Mouse (Mus musculus) neural tube, embryonic 11.5 days (tissue): Measurements from ENCODE around the gene Sirt3. TPM values are rescaled to one million over a fixed set of nuclear protein-coding genes. Genes with fewer than 3 reads are reported as not detected.

ENCODE experiments used
- ATAC-seq: fragments of 200-750 bp; cut with Nextera tagmentation; 2 replicates; pipeline ENCODE4 v1.8.0; 2017; ENCODE audit warnings: moderate number of reproducible peaks, mild to moderate bottlenecking, moderate TSS enrichment, moderate library complexity; ENCODE audit not compliant: insufficient read depth, low FRiP score, low TSS enrichment
- DNase-seq: peaks from one replicate; pipeline ENCODE4 v3.0.0-alpha.2; 2015; ENCODE audit warnings: low spot score
- H3K27ac ChIP-seq: fragments of 300-500 bp; sonication (generic); 2 replicates; pipeline ENCODE4 v1.5.1; 2014; ENCODE audit warnings: low read depth, mild to moderate bottlenecking, low read length
- H3K27me3 ChIP-seq: fragments of 300-500 bp; sonication (generic); 2 replicates; pipeline ENCODE4 v1.6.1; 2014; ENCODE audit warnings: mild to moderate bottlenecking, low read length, mixed read lengths; ENCODE audit not compliant: control insufficient read depth, insufficient read depth
- H3K36me3 ChIP-seq: fragments of 300-500 bp; sonication (generic); 2 replicates; pipeline ENCODE4 v1.6.1; 2014; ENCODE audit warnings: mild to moderate bottlenecking, low read length, moderate library complexity, mixed read lengths; ENCODE audit not compliant: control insufficient read depth, insufficient read depth
- H3K4me1 ChIP-seq: fragments of 300-500 bp; sonication (generic); 2 replicates; pipeline ENCODE4 v1.6.1; 2014; ENCODE audit warnings: low read length, mixed read lengths; ENCODE audit not compliant: control insufficient read depth, insufficient read depth
- H3K4me2 ChIP-seq: fragments of 300-500 bp; sonication (generic); 2 replicates; pipeline ENCODE4 v1.6.1; 2014; ENCODE audit warnings: low read depth, mild to moderate bottlenecking, moderate library complexity
- H3K4me3 ChIP-seq: fragments of 300-500 bp; sonication (generic); 2 replicates; pipeline ENCODE4 v1.5.1; 2014; ENCODE audit warnings: low read depth, low read length
- H3K9ac ChIP-seq: fragments of 300-500 bp; sonication (generic); 2 replicates; pipeline ENCODE4 v1.6.1; 2014; ENCODE audit warnings: mild to moderate bottlenecking, low read length
- H3K9me3 ChIP-seq: fragments of 300-500 bp; sonication (generic); 2 replicates; pipeline ENCODE4 v1.6.1; 2016; ENCODE audit warnings: low read length; ENCODE audit not compliant: control insufficient read depth
- WGBS: fragments of 180-500 bp; shearing (Covaris S2); extraction: QIAGEN DNeasy Blood & Tissue Kit; methylation state at CpG from one replicate; pipeline ENCODE4 v1.1.7; 2014; 5-methylcytosine and 5-hydroxymethylcytosine counted together
- polyA plus RNA-seq: library from polyadenylated mRNA; unstranded; fragments of >200 nt; fragmentation: Nextera tagmentation; extraction: Ambion mirVana; gene quantifications from 2 replicates; pipeline ENCODE4 v1.2.1, GENCODE M21; 2014

Sirt3 gene
- polyA plus RNA-seq, 1 experiment from 2014 or later = 26.0 TPM

DNA sequence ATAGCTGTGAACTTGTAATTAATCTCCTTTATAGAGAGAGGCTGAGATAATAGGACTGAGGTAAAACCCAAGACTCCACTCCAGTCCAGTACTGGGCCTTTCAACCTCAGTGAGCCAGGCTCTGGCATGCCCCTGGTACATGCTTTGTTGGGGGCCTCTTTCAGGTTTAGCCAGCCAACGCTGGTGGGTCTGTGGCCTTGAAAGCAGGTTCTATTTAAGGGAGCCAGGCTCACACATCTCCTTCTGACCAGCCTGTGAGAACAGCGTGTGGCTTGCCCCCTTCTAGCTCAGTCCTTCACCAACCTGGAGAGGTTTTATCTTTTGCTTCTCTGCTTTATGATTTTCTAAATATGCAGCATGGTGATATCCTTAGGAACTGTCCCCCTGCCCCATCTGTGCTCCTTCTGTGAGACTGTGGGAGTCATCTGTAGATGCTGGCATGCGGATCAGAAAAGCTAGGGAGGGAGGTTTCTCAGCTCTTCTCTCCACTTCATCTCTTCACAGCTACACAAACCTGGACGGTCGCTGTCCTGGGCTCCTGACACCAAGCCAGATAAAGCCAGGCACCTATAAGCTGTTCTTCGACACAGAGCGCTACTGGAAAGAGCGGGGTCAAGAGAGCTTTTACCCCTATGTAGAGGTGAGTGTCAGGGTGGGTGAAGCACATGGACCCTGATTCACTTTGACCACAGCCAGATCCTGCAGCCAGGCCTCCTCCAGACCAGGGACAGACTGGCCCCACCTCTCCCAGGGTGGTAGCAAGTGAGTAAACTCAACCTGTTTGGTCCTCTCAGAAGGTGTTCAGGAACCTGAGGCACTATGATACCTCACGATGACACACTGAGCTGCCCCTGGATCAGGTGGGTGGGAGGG, 45.6 kb downstream of the Sirt3 start:
- Histone ChIP-seq H3K4me1 (no peaks in the 10 kb centered on the region), H3K4me3 (no peak overlapping the region), H3K9me3 (no peaks in the 10 kb centered on the region), H3K36me3 (no peaks in the 10 kb centered on the region), H3K27me3 (0 out of 2 replicates have a peak, but pooled peaks cover 2% of the 10 kb centered on the region), H3K4me2 (no peak overlapping the region), H3K9ac (no peak overlapping the region), H3K27ac (no peak overlapping the region)
- ATAC-seq = no peak
- DNase-seq = no peak
- 88% methylated on average over 9 of the region's 9 CpGs for WGBS

GRCm38 (mm10) chr7:140835758-140836087, 46.4 kb downstream of the Sirt3 start:
- DNase-seq (no peak), ATAC-seq (no peak)
- Histone ChIP-seq H3K4me2 (no peak overlapping the region), H3K27me3 (0 out of 2 replicates have a peak, but pooled peaks cover 2% of the 10 kb centered on the region), H3K9ac (no peak overlapping the region), H3K27ac (no peak overlapping the region), H3K4me1 (no peaks in the 10 kb centered on the region), H3K36me3 (no peaks in the 10 kb centered on the region), H3K4me3 (no peak overlapping the region), H3K9me3 (no peaks in the 10 kb centered on the region)
- WGBS = 74% methylated on average over 2 of the region's 2 CpGs

GRCm38 (mm10) chr7:140834968-140835757, 46.9 kb downstream of the Sirt3 start, which contains the start of gene Urah:
Gene Urah (plus strand): TSS chr7:140835018.
- no peak for ATAC-seq
- Histone ChIP-seq H3K27ac (no peak within 1 kb of the TSS), H3K9ac (no peak within 1 kb of the TSS), H3K4me3 (no peak within 1 kb of the TSS), H3K4me2 (no peak within 1 kb of the TSS), H3K36me3 (no peaks in the 10 kb centered on the region), H3K4me1 (no peaks in the 10 kb centered on the region), H3K9me3 (no peaks in the 10 kb centered on the region), H3K27me3 (no peaks in the 10 kb centered on the region)
- DNase-seq = no peak
- WGBS = 43% methylated on average over 20 of the region's 20 CpGs

- no peak for ATAC-seq
- Histone ChIP-seq H3K36me3 (no peaks in the 10 kb centered on the region), H3K27ac (no peak overlapping the region), H3K27me3 (no peaks in the 10 kb centered on the region), H3K4me1 (no peaks in the 10 kb centered on the region), H3K9ac (no peak overlapping the region), H3K4me2 (no peak overlapping the region), H3K4me3 (no peak overlapping the region), H3K9me3 (no peaks in the 10 kb centered on the region)
- DNase-seq = no peak
- 87% methylated on average over 4 of the region's 4 CpGs for WGBS
Observed at GRCm38 (mm10) chr7:140833341-140833740, 48.8 kb downstream of the Sirt3 start.

DNA sequence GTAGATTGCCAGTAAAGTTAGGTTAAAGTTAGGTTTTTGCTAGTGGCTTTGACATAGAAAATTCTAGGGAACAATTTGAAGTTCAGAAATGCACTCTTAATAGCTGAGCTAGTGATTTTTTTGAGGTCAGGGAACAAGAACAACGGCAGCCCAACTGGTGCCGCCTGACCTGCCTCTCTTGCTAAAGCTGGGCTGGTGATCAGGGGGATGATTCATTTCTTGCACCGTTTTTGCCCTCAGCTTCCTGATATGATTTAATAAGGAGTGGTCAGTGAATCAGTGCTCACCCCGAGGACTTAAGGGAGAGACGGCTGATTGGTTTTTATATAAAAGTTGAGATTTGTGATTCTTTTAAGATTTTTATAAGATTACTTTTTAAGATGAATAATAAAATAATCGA, 50.7 kb downstream of the Sirt3 start:
- Histone ChIP-seq H3K4me3 (no peak overlapping the region), H3K27me3 (no peaks in the 10 kb centered on the region), H3K27ac (no peak overlapping the region), H3K36me3 (no peaks in the 10 kb centered on the region), H3K9ac (no peak overlapping the region), H3K9me3 (no peaks in the 10 kb centered on the region), H3K4me1 (no peaks in the 10 kb centered on the region), H3K4me2 (no peak overlapping the region)
- no peak for ATAC-seq
- 75% methylated on average over 6 of the region's 6 CpGs for WGBS
- no peak for DNase-seq

- Histone ChIP-seq H3K4me3 (no peak overlapping the region), H3K4me1 (no peaks in the 10 kb centered on the region), H3K27ac (no peak overlapping the region), H3K9me3 (no peaks in the 10 kb centered on the region), H3K4me2 (no peak overlapping the region), H3K36me3 (no peaks in the 10 kb centered on the region), H3K9ac (no peak overlapping the region), H3K27me3 (no peaks in the 10 kb centered on the region)
- WGBS = 50% methylated on average over 8 of the region's 8 CpGs
- no peak for ATAC-seq
- DNase-seq = peak; percentile 20
Observed at GRCm38 (mm10) chr7:140828171-140828881, 53.8 kb downstream of the Sirt3 start.

DNA sequence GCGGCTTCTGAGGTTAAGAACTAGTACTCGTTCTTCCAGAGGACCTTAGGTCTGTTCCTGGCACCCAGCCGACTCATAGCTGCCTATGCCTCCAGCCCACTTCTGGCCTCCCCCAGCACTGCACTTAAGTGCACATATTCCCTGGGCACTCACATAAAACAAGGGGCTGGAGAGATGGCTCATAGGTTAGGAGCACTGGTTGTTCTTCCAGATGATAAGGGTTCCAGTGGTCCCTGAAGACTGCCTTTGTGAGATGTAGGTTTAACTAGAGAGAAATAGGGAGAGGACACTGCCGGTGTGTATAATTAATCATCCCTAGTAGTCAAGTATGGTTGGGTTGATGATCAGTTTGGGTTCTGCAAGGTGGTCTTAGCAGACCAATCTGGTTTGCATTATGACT, 59.4 kb downstream of the Sirt3 start:
- WGBS = 95% methylated on average over 4 of the region's 4 CpGs
- no peak overlapping the region for H3K27ac ChIP-seq
- H3K36me3 ChIP-seq = no peaks in the 10 kb centered on the region
- H3K9me3 ChIP-seq = no peaks in the 10 kb centered on the region
- no peaks in the 10 kb centered on the region for H3K27me3 ChIP-seq
- DNase-seq = no peak
- ATAC-seq = no peak
- H3K4me2 ChIP-seq = no peak overlapping the region
- H3K4me1 ChIP-seq = no peaks in the 10 kb centered on the region
- no peak overlapping the region for H3K9ac ChIP-seq
- no peak overlapping the region for H3K4me3 ChIP-seq

- no peaks in the 10 kb centered on the region for H3K27me3 ChIP-seq
- peak; percentile 71 for DNase-seq
- peak; percentile 81 for ATAC-seq
- WGBS = 3% methylated on average over 21 of the region's 21 CpGs
- no peaks in the 10 kb centered on the region for H3K9me3 ChIP-seq
- no peaks in the 10 kb centered on the region for H3K36me3 ChIP-seq
- peak within 1 kb of the TSS; percentile 53 for H3K4me3 ChIP-seq
- no peaks in the 10 kb centered on the region for H3K4me1 ChIP-seq
- peak within 1 kb of the TSS; percentile 73 for H3K4me2 ChIP-seq
- peak within 1 kb of the TSS; percentile 63 for H3K9ac ChIP-seq
- H3K27ac ChIP-seq = no peak within 1 kb of the TSS
Observed at GRCm38 (mm10) chr7:140821653-140822329, 60.3 kb downstream of the Sirt3 start, which contains the start of gene Zfp941. Gene Zfp941 (minus strand): TSS chr7:140822178.
